Mouse (Mus musculus): Measurements from ENCODE around the gene Tcf12.

- TF ChIP-seq POLR2A (IDR thresholded peaks at IDR 0.05; ENCODE audit: low read depth, low read length), result no peak
- TF ChIP-seq CTCF (conservative IDR thresholded peaks at IDR 0.05 in 1 of 2, IDR thresholded peaks at IDR 0.05 in 1 of 2; ENCODE audit: low read depth in 2 of 2, low read length in 2 of 2), result no peak
- TF ChIP-seq ZMIZ1 (IDR thresholded peaks at IDR 0.05; ENCODE audit: low read depth, low read length), result no peak
- TF ChIP-seq MEF2A (IDR thresholded peaks at IDR 0.05; ENCODE audit: borderline replicate concordance, low read depth, low read length), result no peak
- no peak for TF ChIP-seq TCF12 (IDR thresholded peaks at IDR 0.05; ENCODE audit: low read depth, low read length)
- TF ChIP-seq BHLHE40 (IDR thresholded peaks at IDR 0.05; ENCODE audit: low read depth, low read length), result no peak
- no peak for TF ChIP-seq EP300 (IDR thresholded peaks at IDR 0.05; ENCODE audit: low read length)
- no peak for TF ChIP-seq CHD1 (IDR thresholded peaks at IDR 0.05; ENCODE audit: low read depth, low read length)
- TF ChIP-seq MAFK (IDR thresholded peaks at IDR 0.05; ENCODE audit: insufficient replicate concordance, low read length), result no peak
- TF ChIP-seq USF2 (conservative IDR thresholded peaks at IDR 0.05; ENCODE audit: low read depth, low read length), result 0 out of 2 replicates have a peak, but pooled peaks have one; percentile 16
- no peak for TF ChIP-seq SMC3 (IDR thresholded peaks at IDR 0.05; ENCODE audit: low read depth, low read length)
Observed at GRCm38 (mm10) chr9:72133772-72134245, 22.1 kb upstream of the Tcf12 start.

Data from CH12.LX (cell line).